Mouse (Mus musculus): Measurements from ENCODE around the gene Nrxn2. TPM values are rescaled to one million over a fixed set of nuclear protein-coding genes. Genes with fewer than 3 reads are reported as not detected.
A peak's percentile ranks its signal among the peaks of the same experiment; 100 is the strongest.

The Nrxn2 gene
- polyA plus RNA-seq, 1 experiment from 2014 or later = 28.9 TPM

DNA sequence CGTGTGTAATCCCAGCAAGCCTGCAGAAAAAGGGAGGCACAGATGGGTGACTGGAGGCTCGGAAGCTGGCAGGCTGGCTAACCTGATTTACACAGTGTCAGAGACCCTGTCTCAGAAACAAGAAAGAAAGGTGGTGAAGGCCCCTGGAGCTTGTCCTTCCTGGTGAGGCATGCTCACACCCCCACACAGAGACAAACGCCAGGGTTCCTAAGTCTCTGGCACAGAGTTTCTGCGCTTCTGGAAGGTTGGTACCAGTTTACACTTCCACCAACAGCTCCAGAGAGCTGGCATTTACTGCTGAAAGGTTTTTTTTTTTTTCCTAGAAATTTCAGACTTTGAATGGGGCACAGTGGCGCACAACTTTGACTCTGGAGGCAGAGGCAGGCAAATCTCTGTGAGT lies 22.3 kb upstream of the Nrxn2 start:
- no peak overlapping the region for H3K4me2 ChIP-seq
- H3K4me1 ChIP-seq (replicated peaks) = peaks cover 32% of the 10 kb centered on the region
- peaks cover 12% of the 10 kb centered on the region for H3K27me3 ChIP-seq
- H3K9ac ChIP-seq = no peak overlapping the region
- no peak overlapping the region for H3K4me3 ChIP-seq
- ATAC-seq (ENCODE audit: low read depth) = no peak
- no peak overlapping the region for H3K27ac ChIP-seq (replicated peaks)
- 82% methylated on average over 5 of the region's 5 CpGs for WGBS
- H3K9me3 ChIP-seq = no peaks in the 10 kb centered on the region
- H3K36me3 ChIP-seq = no peaks in the 10 kb centered on the region

DNA sequence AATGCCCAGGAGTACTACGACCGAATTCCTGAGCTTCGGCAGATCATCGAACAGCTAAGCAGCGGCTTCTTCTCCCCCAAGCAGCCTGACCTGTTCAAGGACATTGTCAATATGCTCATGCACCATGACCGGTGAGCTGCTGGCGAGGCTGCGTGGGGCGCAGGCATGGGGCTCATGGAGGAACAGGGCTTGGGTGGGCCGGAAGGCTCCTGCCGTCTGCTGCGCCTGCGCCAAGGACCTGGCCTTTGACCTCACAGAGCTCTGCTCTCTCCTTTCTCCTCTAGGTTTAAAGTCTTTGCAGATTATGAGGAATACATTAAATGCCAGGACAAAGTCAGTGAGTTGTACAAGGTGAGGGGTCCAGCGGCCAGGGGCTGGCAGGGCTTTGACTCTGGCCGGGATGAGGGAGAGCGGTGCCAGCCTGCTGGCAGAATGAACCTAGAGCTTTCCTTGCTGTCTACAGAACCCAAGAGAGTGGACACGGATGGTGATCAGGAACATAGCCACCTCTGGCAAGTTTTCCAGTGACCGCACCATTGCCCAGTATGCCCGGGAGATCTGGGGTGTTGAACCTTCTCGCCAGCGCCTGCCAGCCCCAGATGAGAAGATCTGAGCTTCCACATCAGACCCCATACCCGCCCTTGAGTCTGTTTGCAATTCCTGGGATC lies 20.8 kb upstream of the Nrxn2 start:
- no peak overlapping the region for H3K9ac ChIP-seq
- H3K27me3 ChIP-seq = peaks cover 27% of the 10 kb centered on the region
- ATAC-seq (ENCODE audit: low read depth) = no peak
- H3K4me2 ChIP-seq = peak overlapping the region; percentile 98; the same call in 1 of the 2 replicates
- 86% methylated on average over 22 of the region's 22 CpGs for WGBS
- H3K27ac ChIP-seq (replicated peaks) = no peak overlapping the region
- no peaks in the 10 kb centered on the region for H3K9me3 ChIP-seq
- H3K4me1 ChIP-seq (replicated peaks) = peaks cover 43% of the 10 kb centered on the region
- peak overlapping the region; percentile 63; the same call in 1 of the 2 replicates for H3K4me3 ChIP-seq
- no peaks in the 10 kb centered on the region for H3K36me3 ChIP-seq

DNA sequence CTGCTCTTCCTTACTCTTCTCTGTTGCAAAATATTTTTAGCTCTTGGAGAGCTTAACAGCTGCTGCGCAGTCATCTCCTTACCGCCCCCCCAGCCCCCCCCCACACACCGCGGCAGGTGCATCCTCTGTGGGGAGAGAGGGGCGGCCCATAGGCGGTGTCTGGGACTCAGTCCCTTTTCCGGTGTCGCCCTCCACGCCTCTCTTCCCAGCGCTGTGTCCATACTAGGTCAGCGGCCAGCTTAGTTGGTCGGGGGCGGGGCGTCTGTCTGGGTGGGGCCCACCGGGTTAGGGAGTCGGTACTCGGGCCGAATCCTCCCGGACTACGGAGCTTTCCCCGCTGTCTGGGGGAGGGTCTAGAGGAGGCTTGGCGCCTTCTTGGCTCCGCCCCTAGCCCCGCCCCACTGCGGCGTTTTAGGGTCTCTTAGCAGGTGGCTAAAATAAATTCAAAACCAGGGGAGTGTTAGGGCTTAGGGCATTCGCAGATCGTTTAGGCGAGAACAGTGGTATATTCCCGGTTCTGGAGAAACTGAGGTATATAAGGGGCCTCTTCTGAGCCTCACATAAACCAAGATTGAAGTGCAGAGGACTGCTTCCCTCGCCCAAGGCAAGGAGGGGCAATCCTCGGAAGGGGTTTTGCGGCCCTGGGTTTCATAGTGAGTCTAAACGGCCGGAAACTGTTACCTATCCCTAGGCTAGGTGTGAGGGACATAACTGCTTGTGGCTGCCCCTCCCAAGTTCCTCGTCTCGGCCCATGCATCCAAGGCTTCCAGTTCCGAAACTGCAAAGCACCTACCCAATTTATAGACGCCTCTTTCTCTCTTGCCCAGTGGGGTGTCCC lies 19.9 kb upstream of the Nrxn2 start:
- H3K4me2 ChIP-seq = peak overlapping the region; percentile 98
- peak overlapping the region; percentile 63 for H3K4me3 ChIP-seq
- H3K36me3 ChIP-seq = no peaks in the 10 kb centered on the region
- peak overlapping the region; percentile 81 for H3K27ac ChIP-seq (replicated peaks)
- H3K27me3 ChIP-seq = peaks cover 34% of the 10 kb centered on the region
- H3K9ac ChIP-seq = peak overlapping the region; percentile 83
- WGBS = under 1% methylated on average over 39 of the region's 39 CpGs
- ATAC-seq (ENCODE audit: low read depth) = peak; percentile 60
- no peaks in the 10 kb centered on the region for H3K9me3 ChIP-seq
- H3K4me1 ChIP-seq (replicated peaks) = peaks cover 49% of the 10 kb centered on the region

DNA sequence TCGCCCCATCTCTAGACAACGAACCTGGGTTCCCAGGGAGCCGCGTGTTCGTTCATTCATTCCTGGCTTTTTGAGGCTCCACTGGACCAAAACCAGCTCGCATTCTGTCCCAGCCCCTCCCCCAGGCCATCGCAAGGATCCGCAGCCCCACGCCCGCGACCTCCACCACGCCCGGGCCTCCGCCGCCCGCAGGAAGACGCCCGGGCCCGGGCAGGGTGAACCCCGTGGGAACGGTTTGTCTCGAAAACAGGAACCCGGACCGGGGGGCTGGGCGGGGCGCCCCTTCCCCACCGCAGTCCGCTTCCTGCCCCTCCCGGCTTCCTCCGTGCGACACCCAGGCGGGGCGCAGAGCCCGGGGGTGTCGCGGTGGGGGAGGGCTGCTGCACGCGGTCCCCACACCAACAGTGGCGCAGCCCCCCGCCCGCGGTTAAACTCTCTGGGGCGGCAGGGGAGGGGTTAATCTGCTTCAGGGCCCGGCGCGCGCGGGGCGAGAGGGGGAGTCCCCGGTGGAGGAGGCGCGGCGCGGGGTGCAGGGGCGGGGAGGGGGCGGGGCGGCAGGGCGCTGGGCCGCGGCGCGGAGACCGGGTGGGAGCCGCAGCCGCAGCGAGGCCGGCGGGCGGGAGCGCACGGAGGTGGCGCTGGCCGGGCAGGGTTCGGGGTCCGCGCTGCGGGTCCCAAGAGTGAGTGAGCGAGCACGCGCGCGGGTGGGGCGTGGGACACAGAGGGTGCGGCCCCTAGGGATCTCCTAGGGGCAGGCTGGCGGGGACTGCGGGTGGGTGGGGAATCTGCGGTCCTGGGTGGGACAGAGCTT lies 19.0 kb upstream of the Nrxn2 start, which contains the start of gene Rasgrp2:
Gene Rasgrp2 (plus strand): TSS at position 56 of the 811 bp plus-strand sequence.
- H3K36me3 ChIP-seq = no peaks in the 10 kb centered on the region
- peaks cover 49% of the 10 kb centered on the region for H3K4me1 ChIP-seq (replicated peaks)
- H3K4me2 ChIP-seq = peak within 1 kb of the TSS; percentile 98
- peaks cover 34% of the 10 kb centered on the region for H3K27me3 ChIP-seq
- H3K9me3 ChIP-seq = no peaks in the 10 kb centered on the region
- peak within 1 kb of the TSS; percentile 63 for H3K4me3 ChIP-seq
- ATAC-seq (ENCODE audit: low read depth) = peak; percentile 51
- H3K27ac ChIP-seq (replicated peaks) = peak within 1 kb of the TSS; percentile 81
- peak within 1 kb of the TSS; percentile 83 for H3K9ac ChIP-seq
- under 1% methylated on average over 66 of the region's 87 CpGs for WGBS

- Histone ChIP-seq H3K4me2 (peak overlapping the region; percentile 98), H3K27me3 (peaks cover 34% of the 10 kb centered on the region), H3K9me3 (no peaks in the 10 kb centered on the region), H3K27ac (replicated peaks) (peak overlapping the region; percentile 81), H3K9ac (peak overlapping the region; percentile 83), H3K4me1 (replicated peaks) (peaks cover 49% of the 10 kb centered on the region), H3K36me3 (no peaks in the 10 kb centered on the region), H3K4me3 (peak overlapping the region; percentile 63)
- 2% methylated on average over 29 of the region's 29 CpGs for WGBS
- ATAC-seq (ENCODE audit: low read depth) = no peak
These were observed 18.1 kb upstream of the Nrxn2 start for GRCm38 (mm10) chr19:6400096-6401086.

DNA sequence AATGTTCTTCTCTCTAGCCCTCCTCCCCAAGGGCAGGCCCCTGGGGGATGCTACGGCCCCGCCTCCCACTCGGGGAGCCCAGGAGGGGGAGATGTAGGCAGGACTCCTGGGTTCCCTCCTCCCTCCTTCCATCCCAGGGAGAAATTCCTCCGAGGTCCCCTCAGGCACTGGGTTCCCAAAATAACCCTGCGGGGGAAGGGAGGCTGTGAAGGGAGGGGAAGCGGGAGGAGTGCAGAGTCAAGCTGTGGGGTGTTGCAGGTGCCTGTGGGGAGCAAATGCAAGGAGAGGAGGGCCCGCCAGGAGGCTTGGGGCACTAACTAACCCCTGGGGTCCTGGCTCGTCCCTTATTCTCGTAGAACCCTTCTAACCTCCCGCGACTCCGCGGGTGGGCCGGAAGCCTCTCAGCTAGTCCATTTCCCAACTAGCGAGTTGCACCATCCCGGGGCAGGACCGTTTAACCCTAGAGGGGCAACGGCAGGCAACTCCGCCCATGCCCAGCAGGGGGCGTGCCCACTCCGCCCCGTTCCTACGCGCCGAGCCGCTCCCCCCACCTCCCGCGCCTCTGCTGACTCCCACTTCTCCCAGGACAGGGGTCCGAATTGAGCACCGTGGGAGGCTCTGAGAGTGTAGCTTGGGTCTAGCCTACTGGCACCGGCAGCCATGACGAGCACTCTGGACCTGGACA lies 17.3 kb upstream of the Nrxn2 start:
- WGBS = under 1% methylated on average over 32 of the region's 32 CpGs
- no peaks in the 10 kb centered on the region for H3K9me3 ChIP-seq
- ATAC-seq (ENCODE audit: low read depth) = no peak
- H3K4me3 ChIP-seq = peak overlapping the region; percentile 63
- H3K4me2 ChIP-seq = peak overlapping the region; percentile 98
- H3K9ac ChIP-seq = peak overlapping the region; percentile 54
- H3K27me3 ChIP-seq = peaks cover 34% of the 10 kb centered on the region
- H3K36me3 ChIP-seq = no peaks in the 10 kb centered on the region
- H3K4me1 ChIP-seq (replicated peaks) = peaks cover 49% of the 10 kb centered on the region
- no peak overlapping the region for H3K27ac ChIP-seq (replicated peaks)

- peak overlapping the region; percentile 98 for H3K4me2 ChIP-seq
- H3K9me3 ChIP-seq = no peaks in the 10 kb centered on the region
- peak overlapping the region; percentile 63 for H3K4me3 ChIP-seq
- no peak overlapping the region for H3K27ac ChIP-seq (replicated peaks)
- no peak for ATAC-seq (ENCODE audit: low read depth)
- peaks cover 34% of the 10 kb centered on the region for H3K27me3 ChIP-seq
- H3K4me1 ChIP-seq (replicated peaks) = peaks cover 49% of the 10 kb centered on the region
- no peaks in the 10 kb centered on the region for H3K36me3 ChIP-seq
- H3K9ac ChIP-seq = peak overlapping the region; percentile 54; the same call in 1 of the 2 replicates
- 16% methylated on average over 9 of the region's 9 CpGs for WGBS
These were observed 16.6 kb upstream of the Nrxn2 start for GRCm38 (mm10) chr19:6401951-6402350.

GRCm38 (mm10) chr19:6403869-6404268 lies 14.7 kb upstream of the Nrxn2 start:
- WGBS = 88% methylated on average over 10 of the region's 10 CpGs

GRCm38 (mm10) chr19:6405433-6405832 lies 13.1 kb upstream of the Nrxn2 start:
- WGBS = 65% methylated on average over 10 of the region's 10 CpGs
- H3K9ac ChIP-seq = no peak overlapping the region
- no peak for ATAC-seq (ENCODE audit: low read depth)
- H3K4me2 ChIP-seq = no peak overlapping the region
- peaks cover 30% of the 10 kb centered on the region for H3K27me3 ChIP-seq
- H3K9me3 ChIP-seq = no peaks in the 10 kb centered on the region
- peaks cover 26% of the 10 kb centered on the region for H3K4me1 ChIP-seq (replicated peaks)
- no peaks in the 10 kb centered on the region for H3K36me3 ChIP-seq
- H3K27ac ChIP-seq (replicated peaks) = no peak overlapping the region
- H3K4me3 ChIP-seq = no peak overlapping the region

More at GRCm38 (mm10) chr19:6403869-6404268, 14.7 kb upstream of the Nrxn2 start:
- Histone ChIP-seq H3K9ac (no peak overlapping the region), H3K4me1 (replicated peaks) (peaks cover 41% of the 10 kb centered on the region), H3K27me3 (peaks cover 34% of the 10 kb centered on the region), H3K4me2 (no peak overlapping the region), H3K9me3 (no peaks in the 10 kb centered on the region), H3K4me3 (no peak overlapping the region), H3K36me3 (no peaks in the 10 kb centered on the region), H3K27ac (replicated peaks) (no peak overlapping the region)
- ATAC-seq (ENCODE audit: low read depth) = no peak

- Histone ChIP-seq H3K27ac (replicated peaks) (no peak overlapping the region), H3K4me3 (no peak overlapping the region), H3K27me3 (peaks cover 13% of the 10 kb centered on the region), H3K4me2 (no peak overlapping the region), H3K36me3 (no peaks in the 10 kb centered on the region), H3K4me1 (replicated peaks) (peaks cover 9% of the 10 kb centered on the region; the same call in 1 of the 2 replicates), H3K9ac (0 out of 2 replicates have a peak overlapping the region, but pooled peaks have one; percentile 8), H3K9me3 (no peaks in the 10 kb centered on the region)
- no peak for ATAC-seq (ENCODE audit: low read depth)
- WGBS = 84% methylated on average over 8 of the region's 8 CpGs
These were observed 11.4 kb upstream of the Nrxn2 start for GRCm38 (mm10) chr19:6407109-6407508.
